Comparison of ENCODE assay signal across 9 mouse cellular contexts in the genomic region with DNA sequence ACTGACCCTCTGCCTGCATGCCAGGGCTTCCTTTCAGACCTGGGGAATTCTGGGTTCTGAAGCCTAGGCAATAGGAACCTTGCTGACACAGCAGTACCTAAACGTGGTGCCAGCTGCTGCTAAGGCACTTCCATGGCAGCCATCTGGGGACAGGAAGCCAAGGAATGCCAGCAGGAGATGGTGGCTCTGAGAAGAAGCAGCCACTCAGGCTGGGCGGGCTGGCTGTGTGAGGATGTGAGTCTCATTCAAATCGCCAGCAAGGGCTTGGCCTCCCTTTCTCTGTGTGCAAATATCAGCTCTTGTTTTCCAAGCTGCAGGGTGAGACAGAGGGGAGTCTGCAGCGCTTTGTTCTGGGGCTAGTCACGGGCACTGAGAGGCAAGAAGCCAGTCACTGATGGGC.
DNase-seq lines count a peak whose midpoint lies in the region; ATAC-seq lines count a peak whose summit lies in the region.
"Had no signal": no experiment of that assay in that cellular context is flagged by ENCODE, and none has a peak within 500 bp of the region (broad histone marks: within the 10 kb centered on the region; RNA-seq: fewer than 3 reads in every experiment).

No protein-coding gene starts in this region.

- no peaks in the 10 kb centered on the region; the same call in 1 of the 2 replicates for H3K36me3 ChIP-seq in neural tube, embryonic 11.5 days (ENCODE audit: control insufficient read depth, insufficient read depth, low read length)
- peaks cover 31% of the 10 kb centered on the region for H3K36me3 ChIP-seq in hindbrain, embryonic 15.5 days
- peaks cover 6% of the 10 kb centered on the region; the same call in 1 of the 2 replicates for H3K36me3 ChIP-seq in midbrain, embryonic 11.5 days (ENCODE audit: control insufficient read depth, insufficient read depth, low read length)

- H3K27ac ChIP-seq in neural tube, embryonic 11.5 days (ENCODE audit: low read depth, low read length), result no peak overlapping the region
- peak overlapping the region; percentile 67 for H3K27ac ChIP-seq in hindbrain, embryonic 15.5 days (replicated peaks)
- peak overlapping the region; percentile 6; the same call in 1 of the 2 replicates for H3K27ac ChIP-seq in midbrain, embryonic 11.5 days (ENCODE audit: low read depth, low read length)

- peak; percentile 48 for DNase-seq in neural tube, embryonic 11.5 days (ENCODE audit: low spot score)
- no peak for DNase-seq in neural tube, embryonic 10.5 days (ENCODE audit: extremely low spot score, low spot score)
- DNase-seq in midbrain, embryonic 11.5 days (ENCODE audit: low spot score, missing footprints), result no peak
- no peak for DNase-seq in urinary bladder, postnatal 14 days (ENCODE audit: low spot score)
- no peak for DNase-seq in kidney, postnatal 36 days
- DNase-seq in urinary bladder, postnatal 10 days (ENCODE audit: low spot score), result no peak
- DNase-seq in urinary bladder, adult 2 months (ENCODE audit: low spot score), result no peak
- DNase-seq: thymus, postnatal 14 days had no signal

- no peak overlapping the region for H3K9ac ChIP-seq in neural tube, embryonic 11.5 days (ENCODE audit: low read length)
- H3K9ac ChIP-seq in hindbrain, embryonic 15.5 days, result no peak overlapping the region
- no peak overlapping the region for H3K9ac ChIP-seq in midbrain, embryonic 11.5 days (ENCODE audit: low read length)

- ATAC-seq in neural tube, embryonic 11.5 days (ENCODE audit: insufficient read depth, low FRiP score, low TSS enrichment), result no peak
- peak; percentile 71 for ATAC-seq in hindbrain, embryonic 15.5 days (ENCODE audit: low FRiP score, low read depth)
- ATAC-seq in midbrain, embryonic 11.5 days (ENCODE audit: low FRiP score), result no peak

- WGBS in neural tube, embryonic 11.5 days, result 37% methylated on average over 5 of the region's 5 CpGs
- WGBS in hindbrain, embryonic 15.5 days, result 11% methylated on average over 5 of the region's 5 CpGs
- 33% methylated on average over 5 of the region's 5 CpGs for WGBS in midbrain, embryonic 11.5 days

- no peak overlapping the region for H3K4me2 ChIP-seq in neural tube, embryonic 11.5 days (ENCODE audit: low read depth)
- H3K4me2 ChIP-seq in hindbrain, embryonic 15.5 days, result no peak overlapping the region
- H3K4me2 ChIP-seq in midbrain, embryonic 11.5 days, result no peak overlapping the region

- H3K4me3 ChIP-seq in neural tube, embryonic 11.5 days (ENCODE audit: low read depth, low read length), result no peak overlapping the region
- H3K4me3 ChIP-seq in hindbrain, embryonic 15.5 days, result no peak overlapping the region
- no peak overlapping the region for H3K4me3 ChIP-seq in midbrain, embryonic 11.5 days (ENCODE audit: low read depth, low read length)

- H3K27me3 ChIP-seq in neural tube, embryonic 11.5 days (ENCODE audit: control insufficient read depth, insufficient read depth, low read length), result no peaks in the 10 kb centered on the region
- no peaks in the 10 kb centered on the region for H3K27me3 ChIP-seq in hindbrain, embryonic 15.5 days
- no peaks in the 10 kb centered on the region for H3K27me3 ChIP-seq in midbrain, embryonic 11.5 days (ENCODE audit: control insufficient read depth, insufficient read depth, low read length)

- no peaks in the 10 kb centered on the region for H3K4me1 ChIP-seq in neural tube, embryonic 11.5 days (ENCODE audit: control insufficient read depth, insufficient read depth, low read length)
- H3K4me1 ChIP-seq in hindbrain, embryonic 15.5 days (replicated peaks), result peaks cover 17% of the 10 kb centered on the region
- peaks cover 2% of the 10 kb centered on the region; the same call in 1 of the 2 replicates for H3K4me1 ChIP-seq in midbrain, embryonic 11.5 days (ENCODE audit: control insufficient read depth, insufficient read depth, low read length)

- H3K9me3 ChIP-seq in neural tube, embryonic 11.5 days (ENCODE audit: control insufficient read depth, low read length), result 0 out of 2 replicates have a peak, but pooled peaks cover 3% of the 10 kb centered on the region
- H3K9me3 ChIP-seq in hindbrain, embryonic 15.5 days, result 0 out of 2 replicates have a peak, but pooled peaks cover 10% of the 10 kb centered on the region
- peaks cover 3% of the 10 kb centered on the region; the same call in 1 of the 2 replicates for H3K9me3 ChIP-seq in midbrain, embryonic 11.5 days (ENCODE audit: control insufficient read depth, low read length)
